Mouse (Mus musculus) embryonic facial prominence, embryonic 15.5 days (tissue): ENCODE results near the gene Clstn2. TPM values are rescaled to one million over a fixed set of nuclear protein-coding genes. Genes with fewer than 3 reads are reported as not detected.

Source experiments
- ATAC-seq: fragments of 200-750 bp; cut with Nextera tagmentation; 2 replicates; pipeline ENCODE4 v1.8.0; 2017; ENCODE audit warnings: low read depth, moderate TSS enrichment; ENCODE audit not compliant: insufficient number of reproducible peaks, low FRiP score, low TSS enrichment
- H3K27ac ChIP-seq: fragments of 300-500 bp; sonication (generic); replicated peaks from 2 replicates; pipeline ENCODE4 v1.5.1; 2015; ENCODE audit warnings: mild to moderate bottlenecking, inconsistent platforms
- H3K27me3 ChIP-seq: fragments of 300-500 bp; sonication (generic); 2 replicates; pipeline ENCODE4 v1.6.1; 2015; ENCODE audit warnings: inconsistent platforms
- H3K36me3 ChIP-seq: fragments of 300-500 bp; sonication (generic); 2 replicates; pipeline ENCODE4 v1.6.1; 2015; ENCODE audit warnings: mild to moderate bottlenecking, inconsistent platforms
- H3K4me1 ChIP-seq: fragments of 300-500 bp; sonication (generic); 2 replicates; pipeline ENCODE4 v1.6.1; 2015; ENCODE audit warnings: inconsistent platforms
- H3K4me2 ChIP-seq: fragments of 300-500 bp; sonication (generic); replicated peaks from 2 replicates; pipeline ENCODE4 v1.6.1; 2015; ENCODE audit warnings: mild to moderate bottlenecking, inconsistent platforms
- H3K4me3 ChIP-seq: fragments of 300-500 bp; sonication (generic); replicated peaks from 2 replicates; pipeline ENCODE4 v1.5.1; 2015; ENCODE audit warnings: mild to moderate bottlenecking, inconsistent platforms
- H3K9ac ChIP-seq: fragments of 300-500 bp; sonication (generic); 2 replicates; pipeline ENCODE4 v1.6.1; 2015; ENCODE audit warnings: inconsistent platforms
- H3K9me3 ChIP-seq: fragments of 300-500 bp; sonication (generic); replicated peaks from 2 replicates; pipeline ENCODE4 v1.6.1; 2016; ENCODE audit warnings: inconsistent platforms
- WGBS: fragments of 180-500 bp; shearing (Covaris S2); methylation state at CpG from one replicate; pipeline ENCODE4 v1.1.7; 2015; 5-methylcytosine and 5-hydroxymethylcytosine counted together
- polyA plus RNA-seq: library from polyadenylated mRNA; unstranded; fragments of >200 nt; fragmentation: Nextera tagmentation; extraction: Ambion mirVana; gene quantifications from 2 replicates; pipeline ENCODE4 v1.2.1, GENCODE M21; 2015

The Clstn2 gene
- polyA plus RNA-seq, 1 experiment from 2014 or later: 3.3 TPM

DNA sequence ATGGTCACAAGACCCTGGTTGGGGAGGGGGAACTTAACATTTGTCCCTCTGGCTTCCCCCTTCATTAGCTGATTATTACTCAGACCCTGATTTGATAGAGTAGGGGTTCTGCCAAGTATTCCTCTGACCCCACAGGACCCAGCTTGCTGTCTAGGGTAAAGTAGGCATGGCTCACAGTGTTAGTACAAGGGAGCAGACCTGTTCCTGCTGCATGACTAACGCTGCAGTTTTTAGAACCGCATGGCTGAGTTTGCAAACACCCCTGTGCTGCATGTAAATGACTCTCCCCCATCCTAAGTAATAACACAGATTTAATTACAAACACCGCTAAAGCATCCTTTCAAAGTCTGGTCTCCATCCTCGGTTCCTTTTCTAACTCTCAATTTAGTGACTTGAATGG, 531.6 kb downstream of the Clstn2 start:
- H3K9me3 ChIP-seq: no peaks in the 10 kb centered on the region
- no peaks in the 10 kb centered on the region for H3K36me3 ChIP-seq
- 58% methylated on average over 4 of the region's 4 CpGs for WGBS
- no peaks in the 10 kb centered on the region for H3K4me1 ChIP-seq
- no peak overlapping the region for H3K4me3 ChIP-seq
- no peak overlapping the region for H3K27ac ChIP-seq
- no peaks in the 10 kb centered on the region for H3K27me3 ChIP-seq
- no peak overlapping the region for H3K9ac ChIP-seq
- no peak for ATAC-seq
- H3K4me2 ChIP-seq: no peak overlapping the region

DNA sequence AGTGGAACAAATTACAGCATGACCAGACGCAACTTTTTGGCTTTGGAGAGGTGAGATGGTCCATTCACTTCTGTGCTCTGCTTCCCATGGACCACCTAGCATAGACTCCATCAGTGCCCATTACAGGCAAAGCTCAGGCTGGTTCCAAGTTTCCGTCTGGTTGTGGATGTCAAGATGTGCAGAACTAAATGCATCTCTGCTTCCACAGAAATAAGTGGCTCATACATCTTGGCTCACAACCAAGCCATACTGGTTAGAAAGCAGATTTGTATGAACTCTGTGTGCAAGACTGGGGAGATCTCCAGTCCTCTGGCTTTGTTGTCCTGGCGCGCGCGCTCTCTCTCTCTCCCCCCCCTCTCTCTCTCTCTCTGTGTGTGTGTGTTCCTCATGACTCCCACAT, 537.9 kb downstream of the Clstn2 start:
- H3K9ac ChIP-seq: no peak overlapping the region
- no peak overlapping the region for H3K4me3 ChIP-seq
- no peaks in the 10 kb centered on the region for H3K9me3 ChIP-seq
- no peak overlapping the region for H3K4me2 ChIP-seq
- 82% methylated on average over 6 of the region's 6 CpGs for WGBS
- no peaks in the 10 kb centered on the region for H3K27me3 ChIP-seq
- no peaks in the 10 kb centered on the region for H3K36me3 ChIP-seq
- no peak for ATAC-seq
- no peaks in the 10 kb centered on the region for H3K4me1 ChIP-seq
- no peak overlapping the region for H3K27ac ChIP-seq

GRCm38 (mm10) chr9:97491626-97492025, 541.4 kb downstream of the Clstn2 start:
- H3K36me3 ChIP-seq: no peaks in the 10 kb centered on the region
- ATAC-seq: no peak
- H3K9ac ChIP-seq: no peak overlapping the region
- no peak overlapping the region for H3K4me2 ChIP-seq
- no peak overlapping the region for H3K4me3 ChIP-seq
- no peaks in the 10 kb centered on the region for H3K4me1 ChIP-seq
- no peaks in the 10 kb centered on the region for H3K9me3 ChIP-seq
- WGBS: 84% methylated on average over 2 of the region's 2 CpGs
- no peak overlapping the region for H3K27ac ChIP-seq
- H3K27me3 ChIP-seq: no peaks in the 10 kb centered on the region

DNA sequence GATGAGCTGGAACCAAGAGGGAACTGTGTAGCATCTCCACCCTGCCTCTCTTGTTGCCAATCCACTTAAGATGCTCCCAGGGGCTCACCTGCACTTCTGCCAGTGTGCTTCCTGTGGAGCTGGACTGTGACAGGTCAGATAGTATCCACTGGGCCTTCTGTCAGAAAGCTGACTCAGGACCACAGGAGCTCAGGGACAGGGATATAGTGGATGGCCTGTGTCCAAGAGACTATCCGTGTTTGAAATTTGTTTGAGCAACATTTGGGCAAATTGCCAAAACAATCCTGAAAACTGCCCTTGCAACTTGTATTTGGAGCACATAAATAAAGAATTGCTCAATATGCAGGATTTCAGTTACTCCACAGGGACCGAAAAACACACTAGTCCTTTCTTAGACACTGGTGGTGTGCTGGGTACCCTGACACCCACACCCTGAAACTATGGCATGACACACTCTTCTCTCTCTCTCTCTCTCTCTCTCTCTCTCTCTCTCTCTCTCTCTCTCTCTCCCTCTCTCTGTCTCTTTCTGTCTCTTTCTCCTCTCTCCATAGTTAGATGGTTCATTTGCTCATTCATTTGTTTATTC, 542.3 kb downstream of the Clstn2 start:
- WGBS: 45% methylated on average over 2 of the region's 2 CpGs
- H3K4me3 ChIP-seq: no peak overlapping the region
- H3K27ac ChIP-seq: no peak overlapping the region
- H3K27me3 ChIP-seq: no peaks in the 10 kb centered on the region
- ATAC-seq: no peak
- H3K36me3 ChIP-seq: no peaks in the 10 kb centered on the region
- H3K4me2 ChIP-seq: no peak overlapping the region
- H3K4me1 ChIP-seq: no peaks in the 10 kb centered on the region
- H3K9me3 ChIP-seq: no peaks in the 10 kb centered on the region
- H3K9ac ChIP-seq: no peak overlapping the region

GRCm38 (mm10) chr9:97486826-97487225, 546.2 kb downstream of the Clstn2 start:
- no peak overlapping the region for H3K9ac ChIP-seq
- no peak overlapping the region for H3K4me3 ChIP-seq
- H3K4me1 ChIP-seq: no peaks in the 10 kb centered on the region
- no peaks in the 10 kb centered on the region for H3K9me3 ChIP-seq
- WGBS: 64% methylated on average over 7 of the region's 7 CpGs
- H3K36me3 ChIP-seq: no peaks in the 10 kb centered on the region
- H3K4me2 ChIP-seq: no peak overlapping the region
- H3K27ac ChIP-seq: no peak overlapping the region
- no peak for ATAC-seq
- H3K27me3 ChIP-seq: no peaks in the 10 kb centered on the region

DNA sequence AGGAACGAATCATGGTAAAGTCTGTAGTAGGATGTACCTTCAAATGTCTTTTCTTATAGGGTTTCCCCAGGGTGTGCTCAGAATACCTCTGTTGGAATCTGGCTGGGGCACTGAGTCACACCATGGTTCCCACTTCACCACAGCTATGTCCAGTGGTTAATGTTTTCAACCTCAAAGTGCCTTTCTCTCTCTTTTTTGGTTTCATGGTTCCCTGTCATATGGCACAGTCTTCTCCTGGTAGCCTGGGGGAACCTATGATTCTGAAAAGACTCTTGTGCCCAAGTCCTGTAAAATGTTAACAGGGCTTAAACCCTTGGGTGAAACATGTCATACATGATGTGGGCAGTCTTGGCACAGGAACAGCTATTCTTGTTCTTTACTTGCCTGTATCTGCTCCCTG, 551.8 kb downstream of the Clstn2 start:
- Histone ChIP-seq H3K9me3 (no peaks in the 10 kb centered on the region), H3K27me3 (no peaks in the 10 kb centered on the region), H3K4me2 (no peak overlapping the region), H3K27ac (no peak overlapping the region), H3K9ac (no peak overlapping the region), H3K4me1 (no peaks in the 10 kb centered on the region), H3K36me3 (no peaks in the 10 kb centered on the region), H3K4me3 (no peak overlapping the region)
- 60% methylated on average over 1 of the region's 1 CpGs for WGBS
- no peak for ATAC-seq

DNA sequence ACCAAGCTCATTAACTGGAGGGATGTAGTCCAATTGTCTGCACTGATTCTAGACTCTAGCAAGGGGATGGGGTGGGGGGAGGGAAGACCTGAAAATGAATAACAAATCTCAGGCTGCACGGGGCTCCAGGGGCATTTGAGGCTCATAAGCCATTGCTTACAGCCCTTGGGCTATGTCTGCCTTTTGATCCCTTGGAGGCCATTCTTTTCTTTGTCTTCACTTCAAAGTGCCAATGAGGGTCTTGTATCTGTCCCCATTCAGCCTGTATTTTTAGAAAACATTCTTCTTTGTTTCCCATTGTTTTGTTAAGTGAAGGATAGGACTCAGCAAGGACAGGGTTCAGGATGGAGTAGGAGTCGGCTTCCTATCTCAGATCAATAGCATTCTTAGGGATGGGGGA, 556.0 kb downstream of the Clstn2 start:
- Histone ChIP-seq H3K4me2 (no peak overlapping the region), H3K9ac (no peak overlapping the region), H3K4me1 (0 out of 2 replicates have a peak, but pooled peaks cover 9% of the 10 kb centered on the region), H3K4me3 (no peak overlapping the region), H3K9me3 (no peaks in the 10 kb centered on the region), H3K27me3 (no peaks in the 10 kb centered on the region), H3K27ac (no peak overlapping the region), H3K36me3 (no peaks in the 10 kb centered on the region)
- 20% methylated on average over 2 of the region's 2 CpGs for WGBS
- ATAC-seq: no peak

- no peaks in the 10 kb centered on the region for H3K36me3 ChIP-seq
- H3K9me3 ChIP-seq: no peaks in the 10 kb centered on the region
- WGBS: 73% methylated on average over 3 of the region's 3 CpGs
- H3K4me3 ChIP-seq: no peak overlapping the region
- ATAC-seq: no peak
- no peak overlapping the region for H3K9ac ChIP-seq
- H3K27me3 ChIP-seq: no peaks in the 10 kb centered on the region
- no peak overlapping the region for H3K27ac ChIP-seq
- H3K4me1 ChIP-seq: 0 out of 2 replicates have a peak, but pooled peaks cover 9% of the 10 kb centered on the region
- no peak overlapping the region for H3K4me2 ChIP-seq
Observed at GRCm38 (mm10) chr9:97476456-97476855, 556.5 kb downstream of the Clstn2 start.

DNA sequence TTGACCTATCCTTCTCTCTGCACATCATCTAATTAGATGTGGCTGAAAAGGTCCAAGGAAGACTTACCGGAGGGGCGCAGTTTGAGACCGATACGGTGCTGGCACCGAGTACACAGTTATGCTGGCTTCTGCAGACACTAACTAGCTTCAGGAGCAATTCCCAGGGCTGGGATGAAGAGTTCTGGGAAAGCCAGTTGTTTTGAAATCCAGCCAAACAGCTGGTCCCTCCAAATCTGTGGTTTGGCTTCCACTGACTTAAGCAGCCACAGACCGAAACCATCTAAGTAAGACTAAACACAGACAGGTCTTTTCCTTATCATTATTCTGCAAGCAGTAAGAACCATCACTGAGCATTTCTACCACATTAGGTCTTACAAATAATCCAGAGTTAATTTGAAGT, 558.1 kb downstream of the Clstn2 start:
- H3K27me3 ChIP-seq: no peaks in the 10 kb centered on the region
- no peak overlapping the region for H3K4me3 ChIP-seq
- H3K36me3 ChIP-seq: no peaks in the 10 kb centered on the region
- H3K4me2 ChIP-seq: no peak overlapping the region
- no peak overlapping the region for H3K9ac ChIP-seq
- H3K27ac ChIP-seq: no peak overlapping the region
- ATAC-seq: no peak; the same call in 1 of the 2 replicates
- 45% methylated on average over 6 of the region's 6 CpGs for WGBS
- H3K9me3 ChIP-seq: no peaks in the 10 kb centered on the region
- 0 out of 2 replicates have a peak, but pooled peaks cover 9% of the 10 kb centered on the region for H3K4me1 ChIP-seq

- Histone ChIP-seq H3K4me3 (no peak overlapping the region), H3K27me3 (no peaks in the 10 kb centered on the region), H3K27ac (no peak overlapping the region), H3K4me1 (0 out of 2 replicates have a peak, but pooled peaks cover 9% of the 10 kb centered on the region), H3K4me2 (no peak overlapping the region), H3K36me3 (no peaks in the 10 kb centered on the region), H3K9ac (no peak overlapping the region), H3K9me3 (no peaks in the 10 kb centered on the region)
- 79% methylated on average over 7 of the region's 7 CpGs for WGBS
- ATAC-seq: no peak
Observed at GRCm38 (mm10) chr9:97471014-97471591, 561.9 kb downstream of the Clstn2 start.

- no peak overlapping the region for H3K4me2 ChIP-seq
Observed at GRCm38 (mm10) chr9:97460452-97460851, 572.5 kb downstream of the Clstn2 start.

DNA sequence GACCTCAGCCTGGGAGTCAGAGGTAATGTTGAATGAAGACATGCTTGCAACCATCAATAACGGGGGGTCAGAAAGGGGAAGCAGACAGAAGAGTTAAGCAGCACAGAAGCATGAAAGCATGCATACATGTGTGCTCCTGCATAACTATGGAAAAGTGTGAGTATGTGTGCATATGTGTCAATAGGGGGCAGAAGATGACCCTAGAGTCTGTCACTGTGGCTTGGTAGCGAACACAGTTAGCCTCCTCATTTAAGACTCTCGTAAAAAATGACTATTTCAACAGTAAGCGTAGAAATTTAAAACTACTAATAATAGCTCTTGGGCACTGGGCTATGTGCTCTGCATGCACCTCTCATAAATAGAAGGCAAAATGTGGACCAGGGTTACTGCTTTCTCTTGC, 573.2 kb downstream of the Clstn2 start:
- Histone ChIP-seq H3K4me1 (no peaks in the 10 kb centered on the region), H3K9me3 (no peaks in the 10 kb centered on the region), H3K27me3 (no peaks in the 10 kb centered on the region), H3K36me3 (no peaks in the 10 kb centered on the region), H3K4me3 (no peak overlapping the region), H3K4me2 (no peak overlapping the region), H3K27ac (no peak overlapping the region), H3K9ac (no peak overlapping the region)
- 56% methylated on average over 4 of the region's 4 CpGs for WGBS
- ATAC-seq: no peak

More at GRCm38 (mm10) chr9:97460452-97460851, 572.5 kb downstream of the Clstn2 start:
- no peaks in the 10 kb centered on the region for H3K9me3 ChIP-seq
- 46% methylated on average over 6 of the region's 6 CpGs for WGBS
- H3K27ac ChIP-seq: no peak overlapping the region
- no peaks in the 10 kb centered on the region for H3K27me3 ChIP-seq
- no peak overlapping the region for H3K9ac ChIP-seq
- H3K4me3 ChIP-seq: no peak overlapping the region
- no peaks in the 10 kb centered on the region for H3K4me1 ChIP-seq
- ATAC-seq: no peak
- no peaks in the 10 kb centered on the region for H3K36me3 ChIP-seq
